Mouse (Mus musculus): ENCODE data around the gene Grap. TPM values are rescaled to one million over a fixed set of nuclear protein-coding genes. Genes with fewer than 3 reads are reported as not detected.

Grap gene
- polyA plus RNA-seq, 1 experiment from 2014 or later = 7.1 TPM

DNA sequence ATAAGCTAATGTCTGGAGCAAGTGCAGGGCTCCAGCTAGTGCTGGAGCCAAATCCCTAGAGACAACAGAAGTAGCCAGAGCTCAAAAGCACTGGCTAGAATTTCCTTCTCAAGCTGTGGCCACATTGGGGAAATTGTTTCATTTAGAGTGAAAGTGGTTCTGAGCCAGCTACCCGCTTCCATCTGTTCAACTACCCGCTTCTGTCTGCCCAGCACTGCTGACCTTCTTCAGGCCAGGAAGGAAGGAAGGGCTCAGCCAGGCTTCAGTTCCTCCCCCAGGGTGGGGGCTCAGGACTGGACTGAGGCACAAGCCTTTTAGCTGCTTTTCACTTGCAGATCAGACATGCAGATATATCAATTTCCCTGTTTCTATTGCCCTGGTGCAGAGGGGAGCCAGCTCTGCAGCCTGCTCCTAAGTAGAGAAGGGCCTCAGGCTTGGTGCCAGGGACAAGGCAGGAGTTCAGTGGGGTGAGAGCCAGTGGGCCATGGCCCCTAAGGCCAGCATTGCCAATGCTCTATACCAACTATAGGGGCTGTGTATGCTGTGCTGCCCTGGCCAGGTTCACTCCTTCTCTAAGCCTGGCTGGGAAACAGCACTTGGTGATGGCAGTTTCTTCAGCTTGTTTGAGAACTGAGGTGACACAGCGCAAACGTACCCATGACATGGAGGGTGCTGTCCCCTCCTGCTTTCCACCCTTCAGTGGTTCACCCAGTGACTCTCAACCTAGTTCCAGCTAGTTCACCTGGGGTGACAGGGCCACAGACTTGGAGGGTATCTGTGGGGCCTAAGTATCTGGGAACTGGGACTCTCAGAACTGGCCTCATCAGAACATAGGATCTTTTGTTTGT is 6.2 kb downstream of the Grap start:
- Histone ChIP-seq H3K27ac (ENCODE audit: low read depth, low read length) (no peak overlapping the region), H3K27me3 (ENCODE audit: control insufficient read depth, insufficient read depth, low read length) (no peaks in the 10 kb centered on the region), H3K9ac (ENCODE audit: low read length) (no peak overlapping the region), H3K9me3 (ENCODE audit: control insufficient read depth, low read length) (no peaks in the 10 kb centered on the region), H3K4me2 (no peak overlapping the region), H3K36me3 (ENCODE audit: control insufficient read depth, insufficient read depth, low read length) (no peaks in the 10 kb centered on the region), H3K4me3 (ENCODE audit: low read depth, low read length) (no peak overlapping the region), H3K4me1 (ENCODE audit: control insufficient read depth, insufficient read depth, low read length) (no peaks in the 10 kb centered on the region)
- ATAC-seq (ENCODE audit: low FRiP score) (no peak), DNase-seq (ENCODE audit: low spot score, missing footprints) (no peak)
- WGBS = 82% methylated on average over 4 of the region's 4 CpGs

DNA sequence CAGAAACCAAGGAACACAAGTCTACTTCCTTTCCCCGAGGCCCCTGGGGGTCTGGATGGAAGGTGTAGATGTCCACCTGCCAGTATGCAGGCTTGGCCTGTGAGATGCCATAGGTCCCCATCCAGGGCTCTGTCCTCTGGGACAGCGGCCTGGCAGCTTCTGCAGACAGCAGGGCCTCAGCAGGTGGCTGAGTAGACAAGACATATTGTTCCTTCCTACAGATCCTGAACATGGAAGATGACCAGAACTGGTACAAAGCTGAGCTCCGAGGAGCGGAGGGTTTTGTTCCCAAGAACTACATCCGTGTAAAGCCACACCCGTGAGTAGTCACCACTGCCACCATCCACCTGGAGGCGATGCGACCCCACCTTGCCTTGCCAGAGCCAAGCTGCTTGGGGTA is 6.9 kb downstream of the Grap start:
- no peaks in the 10 kb centered on the region for H3K27me3 ChIP-seq (ENCODE audit: control insufficient read depth, insufficient read depth, low read length)
- no peak overlapping the region for H3K4me2 ChIP-seq
- no peak overlapping the region for H3K4me3 ChIP-seq (ENCODE audit: low read depth, low read length)
- H3K36me3 ChIP-seq (ENCODE audit: control insufficient read depth, insufficient read depth, low read length) = no peaks in the 10 kb centered on the region
- DNase-seq (ENCODE audit: low spot score, missing footprints) (no peak), ATAC-seq (ENCODE audit: low FRiP score) (no peak)
- no peak overlapping the region for H3K9ac ChIP-seq (ENCODE audit: low read length)
- no peaks in the 10 kb centered on the region for H3K4me1 ChIP-seq (ENCODE audit: control insufficient read depth, insufficient read depth, low read length)
- WGBS = 87% methylated on average over 8 of the region's 8 CpGs
- no peaks in the 10 kb centered on the region for H3K9me3 ChIP-seq (ENCODE audit: control insufficient read depth, low read length)
- no peak overlapping the region for H3K27ac ChIP-seq (ENCODE audit: low read depth, low read length)

DNA sequence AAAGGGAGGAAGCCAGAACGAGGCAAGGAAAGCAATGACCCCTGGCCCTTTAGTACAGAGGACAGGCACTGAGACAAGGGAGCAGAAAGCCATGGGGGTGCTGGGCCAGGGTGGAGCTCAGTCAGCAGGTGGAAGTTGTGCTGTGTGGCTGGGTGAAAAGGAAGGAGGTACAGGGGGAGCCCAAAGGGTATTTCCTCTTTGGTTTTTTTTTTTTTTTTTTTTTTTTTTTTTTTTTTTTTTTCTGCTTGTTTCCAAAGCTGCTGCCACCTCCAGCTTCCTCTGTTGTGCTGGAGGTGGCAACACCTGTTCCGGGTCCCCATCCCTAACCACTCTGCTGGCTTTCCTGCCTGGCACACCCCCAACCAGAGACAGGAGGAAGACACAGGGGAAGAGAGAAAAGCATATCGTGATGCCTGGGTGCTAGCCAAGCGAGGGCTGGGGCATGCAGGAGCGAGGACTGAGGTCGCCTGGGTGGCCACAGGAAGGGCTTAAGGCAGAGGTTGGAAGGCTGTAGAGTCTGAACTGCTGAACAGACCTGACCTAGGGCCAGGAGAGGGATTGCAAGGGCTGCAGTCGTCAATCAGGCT is 7.8 kb downstream of the Grap start:
- WGBS = 78% methylated on average over 7 of the region's 7 CpGs
- no peak for ATAC-seq (ENCODE audit: low FRiP score)
- DNase-seq (ENCODE audit: low spot score, missing footprints) = no peak

DNA sequence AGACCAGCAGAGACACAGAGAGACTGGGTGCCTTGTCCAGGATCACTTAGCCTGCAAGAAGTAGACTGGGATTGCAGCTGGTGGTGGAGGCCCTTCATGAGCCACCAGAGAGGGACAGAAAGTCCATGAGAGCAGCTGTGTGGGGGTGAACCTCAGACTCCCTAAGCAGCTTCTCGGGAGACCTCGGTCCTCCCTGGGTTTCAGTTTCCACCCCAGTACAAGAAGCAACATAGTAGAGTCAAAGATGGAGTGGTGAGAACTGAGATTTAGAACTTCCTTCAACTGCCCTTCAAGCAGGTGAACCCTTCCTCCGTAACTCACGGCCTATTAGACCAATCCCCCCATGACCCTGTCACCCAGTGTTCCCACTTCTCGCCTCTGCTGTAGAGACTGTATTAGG is 9.1 kb downstream of the Grap start:
- Histone ChIP-seq H3K36me3 (ENCODE audit: control insufficient read depth, insufficient read depth, low read length) (no peaks in the 10 kb centered on the region), H3K27ac (ENCODE audit: low read depth, low read length) (no peak overlapping the region), H3K9ac (ENCODE audit: low read length) (no peak overlapping the region), H3K4me2 (no peak overlapping the region), H3K9me3 (ENCODE audit: control insufficient read depth, low read length) (no peaks in the 10 kb centered on the region), H3K27me3 (ENCODE audit: control insufficient read depth, insufficient read depth, low read length) (no peaks in the 10 kb centered on the region), H3K4me1 (ENCODE audit: control insufficient read depth, insufficient read depth, low read length) (no peaks in the 10 kb centered on the region), H3K4me3 (ENCODE audit: low read depth, low read length) (no peak overlapping the region)
- no peak for DNase-seq (ENCODE audit: low spot score, missing footprints)
- 92% methylated on average over 5 of the region's 5 CpGs for WGBS
- ATAC-seq (ENCODE audit: low FRiP score) = no peak

More for the DNA sequence above, 7.8 kb downstream of the Grap start:
- no peaks in the 10 kb centered on the region for H3K27me3 ChIP-seq (ENCODE audit: control insufficient read depth, insufficient read depth, low read length)
- H3K9me3 ChIP-seq (ENCODE audit: control insufficient read depth, low read length) = no peaks in the 10 kb centered on the region
- no peak overlapping the region for H3K27ac ChIP-seq (ENCODE audit: low read depth, low read length)
- no peak overlapping the region for H3K9ac ChIP-seq (ENCODE audit: low read length)
- no peak overlapping the region for H3K4me2 ChIP-seq
- no peaks in the 10 kb centered on the region for H3K36me3 ChIP-seq (ENCODE audit: control insufficient read depth, insufficient read depth, low read length)
- H3K4me1 ChIP-seq (ENCODE audit: control insufficient read depth, insufficient read depth, low read length) = no peaks in the 10 kb centered on the region
- H3K4me3 ChIP-seq (ENCODE audit: low read depth, low read length) = no peak overlapping the region

DNA sequence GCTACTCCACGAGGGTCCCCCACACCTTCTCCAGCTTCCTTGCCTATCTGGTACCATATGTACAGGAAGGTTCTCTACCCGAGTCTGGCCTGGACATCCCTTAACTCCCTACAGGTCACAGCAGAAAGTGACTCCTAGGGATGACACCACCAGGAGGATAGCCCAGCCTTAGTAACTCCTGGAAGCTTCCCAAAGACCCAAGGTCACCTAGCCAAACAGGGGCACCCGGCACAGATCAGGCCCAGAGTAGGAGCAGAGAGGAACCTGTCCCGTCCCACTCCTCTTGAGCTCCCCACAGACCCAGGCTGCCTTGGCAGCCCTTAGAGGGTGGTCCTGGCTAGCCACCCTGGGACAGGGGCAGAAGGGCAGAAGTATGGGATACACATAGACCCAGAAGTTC is 12.3 kb downstream of the Grap start:
- ATAC-seq (ENCODE audit: low FRiP score) = no peak
- no peak overlapping the region for H3K9ac ChIP-seq (ENCODE audit: low read length)

DNA sequence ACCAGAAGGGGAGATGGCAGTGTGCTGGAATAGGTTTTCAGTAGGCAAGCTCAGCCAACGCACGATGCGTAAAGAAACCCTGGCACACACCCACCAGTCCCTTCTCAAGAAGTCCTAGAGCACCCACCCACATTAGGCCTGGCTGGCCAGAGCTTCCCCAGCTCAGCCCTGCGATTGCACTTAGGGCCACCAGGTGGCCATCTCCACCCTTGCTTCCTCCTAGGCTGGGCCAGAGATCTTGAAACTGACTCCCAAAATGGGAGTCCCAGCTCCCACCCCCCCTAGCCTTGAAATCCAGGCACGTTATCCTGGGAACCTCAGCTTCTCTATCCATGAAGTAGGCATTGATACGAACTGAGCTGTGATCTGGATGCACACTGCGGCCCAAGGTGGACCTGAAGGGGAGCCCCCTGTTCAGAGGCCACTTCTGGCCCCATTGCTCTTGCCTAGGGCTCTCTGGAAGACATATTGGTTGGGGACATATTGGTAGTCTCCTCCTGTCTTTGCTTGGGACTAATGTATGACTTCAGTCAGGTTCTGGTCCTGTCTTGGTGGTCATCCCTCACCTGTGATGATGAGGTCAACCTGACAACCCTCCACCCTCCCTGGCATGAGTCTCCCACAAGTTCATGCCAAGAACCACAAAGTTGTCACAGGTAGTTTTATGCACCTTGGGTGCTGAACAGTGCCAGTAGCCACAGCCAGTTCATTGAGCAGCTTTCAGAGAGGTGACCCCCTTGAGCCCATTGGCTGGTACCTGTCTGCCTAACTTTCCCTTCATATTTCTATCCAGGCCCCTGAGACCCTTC is 13.1 kb downstream of the Grap start:
- Histone ChIP-seq H3K27me3 (ENCODE audit: control insufficient read depth, insufficient read depth, low read length) (no peaks in the 10 kb centered on the region), H3K9me3 (ENCODE audit: control insufficient read depth, low read length) (no peaks in the 10 kb centered on the region), H3K27ac (ENCODE audit: low read depth, low read length) (no peak overlapping the region), H3K4me1 (ENCODE audit: control insufficient read depth, insufficient read depth, low read length) (no peaks in the 10 kb centered on the region), H3K4me3 (ENCODE audit: low read depth, low read length) (no peak overlapping the region), H3K4me2 (no peak overlapping the region), H3K9ac (ENCODE audit: low read length) (no peak overlapping the region), H3K36me3 (ENCODE audit: control insufficient read depth, insufficient read depth, low read length) (no peaks in the 10 kb centered on the region)
- no peak for ATAC-seq (ENCODE audit: low FRiP score)
- DNase-seq (ENCODE audit: low spot score, missing footprints) = no peak
- 50% methylated on average over 7 of the region's 7 CpGs for WGBS

More for the DNA sequence above, 12.3 kb downstream of the Grap start:
- Histone ChIP-seq H3K9me3 (ENCODE audit: control insufficient read depth, low read length) (no peaks in the 10 kb centered on the region), H3K4me2 (no peak overlapping the region), H3K36me3 (ENCODE audit: control insufficient read depth, insufficient read depth, low read length) (no peaks in the 10 kb centered on the region), H3K4me1 (ENCODE audit: control insufficient read depth, insufficient read depth, low read length) (no peaks in the 10 kb centered on the region), H3K4me3 (ENCODE audit: low read depth, low read length) (no peak overlapping the region), H3K27ac (ENCODE audit: low read depth, low read length) (no peak overlapping the region), H3K27me3 (ENCODE audit: control insufficient read depth, insufficient read depth, low read length) (no peaks in the 10 kb centered on the region)
- DNase-seq (ENCODE audit: low spot score, missing footprints) = no peak
- 87% methylated on average over 4 of the region's 4 CpGs for WGBS

DNA sequence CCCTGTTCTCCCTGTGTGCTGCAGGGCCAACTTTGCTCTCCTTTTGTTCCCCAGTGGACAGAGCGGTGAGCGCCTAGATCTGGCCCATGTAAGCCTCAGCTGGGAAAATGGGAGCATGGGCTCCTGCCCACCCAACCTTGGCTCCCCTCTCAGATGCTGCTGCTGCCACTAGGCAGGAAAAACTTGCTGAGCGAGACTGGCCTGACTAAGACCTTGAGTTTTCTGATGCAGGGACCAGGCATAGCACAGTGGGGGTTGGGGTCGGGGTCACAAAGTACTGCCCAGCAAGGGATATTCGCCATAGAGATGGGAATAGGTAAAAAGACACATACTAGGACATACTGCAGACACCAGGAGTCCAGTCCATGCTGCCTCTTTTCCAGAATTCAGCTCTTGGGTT is 14.2 kb downstream of the Grap start:
- Histone ChIP-seq H3K4me3 (ENCODE audit: low read depth, low read length) (no peak overlapping the region), H3K4me1 (ENCODE audit: control insufficient read depth, insufficient read depth, low read length) (no peaks in the 10 kb centered on the region), H3K27ac (ENCODE audit: low read depth, low read length) (no peak overlapping the region), H3K9me3 (ENCODE audit: control insufficient read depth, low read length) (no peaks in the 10 kb centered on the region), H3K4me2 (no peak overlapping the region), H3K36me3 (ENCODE audit: control insufficient read depth, insufficient read depth, low read length) (no peaks in the 10 kb centered on the region), H3K27me3 (ENCODE audit: control insufficient read depth, insufficient read depth, low read length) (no peaks in the 10 kb centered on the region; the same call in 1 of the 2 replicates), H3K9ac (ENCODE audit: low read length) (no peak overlapping the region)
- WGBS = 80% methylated on average over 5 of the region's 5 CpGs
- DNase-seq (ENCODE audit: low spot score, missing footprints) (no peak), ATAC-seq (ENCODE audit: low FRiP score) (no peak)

DNA sequence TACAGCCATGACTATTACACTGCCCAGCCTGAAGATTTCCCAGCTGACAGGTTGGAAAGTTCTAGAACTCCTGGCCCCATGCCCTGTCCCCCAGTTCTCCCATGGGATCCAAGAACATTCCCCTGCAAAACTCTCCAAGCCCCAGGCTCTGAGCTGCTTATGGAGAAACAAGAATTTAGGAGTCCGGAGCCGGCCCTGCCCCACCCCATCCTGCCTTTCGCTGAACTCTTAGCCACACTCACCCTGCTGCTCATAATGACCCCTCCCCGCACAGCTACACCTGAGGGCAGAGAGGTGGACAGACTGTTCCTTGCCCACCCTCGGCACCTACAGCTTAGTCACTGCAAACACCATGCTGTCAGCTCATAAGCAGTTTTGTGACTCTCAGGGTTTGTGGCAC is 14.7 kb downstream of the Grap start:
- H3K9me3 ChIP-seq (ENCODE audit: control insufficient read depth, low read length) = no peaks in the 10 kb centered on the region
- WGBS = 84% methylated on average over 5 of the region's 5 CpGs
- H3K36me3 ChIP-seq (ENCODE audit: control insufficient read depth, insufficient read depth, low read length) = no peaks in the 10 kb centered on the region
- DNase-seq (ENCODE audit: low spot score, missing footprints) = no peak
- H3K4me3 ChIP-seq (ENCODE audit: low read depth, low read length) = no peak overlapping the region
- H3K27ac ChIP-seq (ENCODE audit: low read depth, low read length) = no peak overlapping the region
- H3K9ac ChIP-seq (ENCODE audit: low read length) = no peak overlapping the region
- no peaks in the 10 kb centered on the region for H3K4me1 ChIP-seq (ENCODE audit: control insufficient read depth, insufficient read depth, low read length)
- H3K27me3 ChIP-seq (ENCODE audit: control insufficient read depth, insufficient read depth, low read length) = no peaks in the 10 kb centered on the region; the same call in 1 of the 2 replicates
- no peak for ATAC-seq (ENCODE audit: low FRiP score)
- H3K4me2 ChIP-seq = no peak overlapping the region
